Mouse (Mus musculus) v-Abl transformed pro-B cells (cell line): ENCODE results near the gene Rfx5.
"Not testable (repeated sequence)": the region's sequence is repeated elsewhere in the genome, so short reads cannot be mapped to it uniquely, and the experiment has no call there.

ENCODE experiments used
- in situ Hi-C, 2 experiments: fragments of 400-800 bp; cut with MboI; formaldehyde crosslinking; loops; one replicate each; pipeline ENCODE4 v1.15.1; 2025; ENCODE audit not compliant: unreplicated experiment in 2 of 2

The Rfx5 gene

DNA sequence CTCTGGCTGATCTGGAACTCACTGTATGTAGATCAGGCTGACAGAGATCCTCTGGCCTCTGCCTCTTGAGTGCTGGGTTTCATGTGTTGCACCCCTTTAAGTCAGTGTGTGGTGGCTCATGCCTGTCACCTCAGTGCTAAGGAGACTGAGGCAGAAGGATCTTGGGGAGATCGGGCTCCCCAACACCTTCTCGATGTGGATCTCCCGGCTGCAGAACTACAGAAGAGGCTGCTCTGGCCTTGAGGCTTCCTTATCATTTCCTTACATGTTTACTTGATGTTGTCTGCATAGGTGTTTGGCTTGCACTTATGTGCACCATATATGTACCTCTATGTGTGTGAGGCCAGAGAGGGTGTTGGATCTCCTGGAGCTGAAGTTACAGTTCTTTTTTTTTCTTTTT lies 19.3 kb upstream of the Rfx5 start:
- in situ Hi-C loops: not testable (repeated sequence)

DNA sequence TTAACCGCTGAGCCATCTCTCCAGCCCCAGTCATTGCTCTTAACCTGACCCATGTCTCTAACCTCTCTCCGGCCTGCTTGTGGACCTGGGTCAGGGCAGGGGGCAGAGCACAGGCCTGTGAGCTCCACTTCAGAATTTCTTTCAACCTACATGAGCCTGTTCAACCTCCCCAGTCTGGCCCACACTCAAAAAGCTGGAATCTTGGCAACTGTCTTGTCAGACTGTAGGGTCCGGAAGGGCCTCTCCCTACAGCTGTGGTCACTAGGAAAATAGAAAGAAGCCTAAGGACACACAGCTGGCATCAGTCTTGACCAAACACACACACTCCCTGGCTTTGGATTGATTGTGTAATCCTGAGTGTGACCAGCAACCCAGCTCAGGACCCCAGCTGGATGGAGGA lies 18.5 kb upstream of the Rfx5 start:
- in situ Hi-C loops: not testable (repeated sequence)

DNA sequence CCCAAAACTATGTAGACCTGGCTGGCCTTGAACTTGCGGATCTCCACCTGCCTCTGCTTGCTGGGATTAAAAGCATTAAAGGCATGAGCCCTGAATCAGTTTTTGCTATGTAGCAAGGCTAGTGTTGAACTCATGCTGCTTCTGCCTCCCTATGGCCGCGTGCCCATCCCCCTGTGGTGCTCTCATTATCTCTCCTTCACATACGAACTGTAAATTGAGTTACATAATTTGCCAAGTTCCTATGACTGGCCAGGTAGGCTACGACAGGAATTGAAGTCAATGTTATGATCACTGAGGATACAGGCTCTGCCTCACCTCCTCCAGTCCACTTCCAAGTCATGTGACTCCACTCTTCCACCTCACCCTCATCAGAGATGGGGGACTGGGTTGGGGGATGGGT lies 17.7 kb upstream of the Rfx5 start:
- in situ Hi-C loops: not testable (repeated sequence)

DNA sequence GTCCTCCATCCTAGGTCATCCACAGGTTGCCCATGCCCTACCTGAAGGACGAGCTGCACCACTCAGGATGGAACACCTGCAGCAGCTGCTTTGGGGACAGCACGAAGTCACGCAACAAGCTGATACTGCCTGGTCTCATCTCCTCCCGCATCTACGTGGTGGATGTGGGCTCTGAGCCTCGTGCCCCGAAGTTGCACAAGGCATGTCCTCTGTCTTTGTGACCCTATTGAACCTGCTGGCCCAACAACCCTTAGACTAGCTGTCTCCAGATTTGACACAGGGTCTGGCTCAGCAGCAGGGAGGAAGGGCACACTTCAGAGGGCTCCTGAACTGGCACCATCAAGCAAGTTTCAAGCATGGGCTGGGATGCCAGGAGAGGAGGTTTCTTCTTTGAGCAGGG lies 16.7 kb upstream of the Rfx5 start:
- in situ Hi-C loops: not testable (repeated sequence)

DNA sequence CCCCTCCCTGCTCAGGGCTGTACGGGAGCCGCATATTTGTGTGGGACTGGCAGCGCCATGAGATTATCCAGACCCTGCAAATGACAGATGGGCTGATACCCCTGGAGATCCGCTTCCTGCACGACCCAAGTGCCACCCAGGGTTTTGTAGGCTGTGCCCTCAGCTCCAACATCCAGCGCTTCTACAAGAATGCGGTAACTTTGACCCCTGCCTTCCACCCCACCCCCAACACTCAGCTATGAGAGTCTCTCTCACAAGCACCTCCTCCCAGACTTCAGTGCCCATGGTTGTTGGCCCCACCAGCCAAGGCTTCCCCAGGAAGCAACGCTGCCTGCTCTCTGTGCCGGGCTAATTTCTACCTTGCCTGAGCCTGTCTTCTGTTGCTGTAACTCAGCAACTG lies 13.8 kb upstream of the Rfx5 start:
- in situ Hi-C loops: loop anchor here in 1 of 2 experiments (5.0 kb wide), 1 partner anchor 38 kb away; no protein-coding TSS in a partner anchor

DNA sequence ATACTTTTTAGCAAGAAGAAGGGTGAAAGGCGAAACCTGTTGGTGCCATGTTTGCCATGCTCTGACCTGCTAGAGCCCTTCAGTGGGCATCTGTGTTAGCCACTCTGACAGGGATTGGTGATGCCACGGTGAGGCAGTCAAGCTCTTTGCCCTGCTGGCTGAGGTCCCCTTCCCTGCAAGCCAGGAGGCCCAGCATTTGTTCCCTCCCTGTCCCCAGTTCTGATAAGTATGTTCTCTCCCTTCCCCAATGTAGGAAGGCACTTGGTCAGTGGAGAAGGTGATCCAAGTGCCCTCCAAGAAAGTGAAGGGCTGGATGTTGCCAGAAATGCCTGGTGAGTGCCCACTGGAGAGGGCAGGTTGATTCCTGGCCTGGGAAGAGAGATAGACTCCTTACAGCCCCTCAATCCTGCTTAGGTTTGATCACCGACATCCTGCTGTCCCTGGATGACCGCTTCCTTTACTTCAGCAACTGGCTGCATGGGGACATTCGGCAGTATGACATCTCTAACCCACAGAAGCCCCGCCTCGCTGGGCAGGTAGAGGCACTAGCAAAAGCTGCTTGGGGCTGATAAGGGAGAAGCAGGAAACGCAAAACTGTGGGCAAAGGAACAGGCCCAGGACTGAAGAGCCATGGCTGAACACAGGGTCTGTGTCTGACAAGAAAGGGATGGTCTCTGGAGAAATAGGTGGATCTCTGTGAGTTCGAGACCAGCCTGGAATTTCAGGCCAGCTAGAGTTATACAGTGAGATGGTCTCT lies 11.5 kb upstream of the Rfx5 start:
- in situ Hi-C loops: loop anchor here in 1 of 2 experiments (5.0 kb wide), 1 partner anchor 40 kb away; no protein-coding TSS in a partner anchor

DNA sequence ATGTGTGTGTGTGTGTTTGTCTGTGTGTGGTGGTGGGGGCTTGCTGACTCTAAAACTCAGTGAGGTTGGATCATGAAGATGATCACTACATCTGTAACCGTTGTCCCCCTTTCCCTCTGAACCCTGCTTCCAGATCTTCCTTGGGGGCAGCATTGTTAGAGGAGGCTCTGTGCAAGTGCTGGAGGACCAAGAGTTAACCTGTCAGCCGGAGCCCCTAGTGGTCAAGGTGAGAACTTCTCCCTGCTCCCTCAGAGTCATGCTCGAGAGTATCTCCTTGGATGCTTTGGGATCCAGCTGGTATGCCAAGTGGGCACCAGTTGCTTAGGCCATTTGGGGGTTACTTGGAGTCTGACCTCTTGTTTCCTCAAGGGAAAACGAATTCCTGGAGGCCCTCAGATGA lies 10.2 kb upstream of the Rfx5 start:
- in situ Hi-C loops: loop anchor here in 1 of 2 experiments (5.0 kb wide), 1 partner anchor 41 kb away; no protein-coding TSS in a partner anchor

DNA sequence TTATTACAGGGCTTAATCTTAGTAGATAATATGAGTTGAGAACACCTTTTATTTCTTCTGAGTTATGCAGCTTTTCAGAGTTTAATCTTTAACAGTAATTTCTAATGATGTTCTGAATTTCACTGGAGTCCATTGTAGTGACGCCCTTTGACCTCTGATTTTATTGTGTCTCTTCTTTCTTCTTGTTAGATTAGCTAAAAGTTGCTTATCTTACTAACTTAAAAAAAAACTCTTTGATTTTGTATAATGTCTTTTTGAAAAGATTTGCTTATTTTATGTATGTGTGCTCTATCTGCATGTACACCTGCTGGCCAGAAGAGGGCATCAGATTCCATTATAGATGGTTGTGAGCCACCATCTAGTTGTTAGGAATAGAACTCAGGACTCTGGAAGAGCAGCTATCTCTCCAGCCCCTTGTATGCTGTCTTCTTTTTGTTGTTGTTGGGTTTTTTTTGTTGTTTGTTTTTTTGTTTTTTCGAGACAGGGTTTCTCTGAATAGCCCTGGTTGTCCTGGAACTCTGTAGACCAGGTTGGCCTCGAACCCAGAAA lies 5.7 kb upstream of the Rfx5 start:
- in situ Hi-C loops: no loop called here

DNA sequence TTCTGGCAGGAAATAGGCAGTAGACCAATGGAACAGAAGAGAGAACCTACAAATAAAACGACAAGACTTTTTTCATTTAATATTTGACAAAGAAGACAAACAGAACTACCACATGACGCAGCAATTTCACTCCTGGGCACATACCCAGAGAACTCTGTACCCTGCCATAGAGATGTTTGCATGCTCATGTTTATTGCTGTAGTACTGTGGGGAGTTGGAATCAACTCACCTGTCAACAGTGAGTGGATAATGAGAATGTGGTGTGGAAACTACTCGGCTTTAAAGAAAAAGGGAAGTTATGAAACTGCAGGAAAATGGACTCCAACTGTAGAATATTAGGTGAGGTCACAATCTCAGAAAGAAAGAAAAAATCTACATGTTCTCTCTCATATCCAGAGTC lies 4.2 kb upstream of the Rfx5 start:
- in situ Hi-C loops: loop anchor here in 1 of 2 experiments (5.0 kb wide), 1 partner anchor 48 kb away; no protein-coding TSS in a partner anchor

DNA sequence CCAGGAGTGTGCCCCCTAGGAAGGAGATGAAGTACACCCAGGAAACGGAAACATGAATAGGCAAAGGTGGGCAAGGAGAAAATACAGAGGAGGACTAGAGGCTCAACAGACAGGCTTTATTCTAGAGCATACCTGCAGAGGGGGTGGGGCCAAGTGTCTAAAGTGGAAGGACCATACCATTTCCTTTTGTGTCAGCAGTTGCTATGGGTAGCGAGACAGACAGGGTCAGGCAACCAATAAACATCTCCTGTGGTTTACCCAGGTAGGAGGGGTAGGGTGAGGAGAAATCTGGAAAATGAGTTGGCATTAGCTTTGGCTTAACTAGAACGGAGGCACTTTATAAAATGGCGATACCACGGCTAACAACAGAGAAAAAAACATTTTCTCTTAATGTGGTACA lies 1.1 kb upstream of the Rfx5 start:
- in situ Hi-C loops: loop anchor here in 1 of 2 experiments (5.0 kb wide), 1 partner anchor 44 kb away; no protein-coding TSS in a partner anchor

DNA sequence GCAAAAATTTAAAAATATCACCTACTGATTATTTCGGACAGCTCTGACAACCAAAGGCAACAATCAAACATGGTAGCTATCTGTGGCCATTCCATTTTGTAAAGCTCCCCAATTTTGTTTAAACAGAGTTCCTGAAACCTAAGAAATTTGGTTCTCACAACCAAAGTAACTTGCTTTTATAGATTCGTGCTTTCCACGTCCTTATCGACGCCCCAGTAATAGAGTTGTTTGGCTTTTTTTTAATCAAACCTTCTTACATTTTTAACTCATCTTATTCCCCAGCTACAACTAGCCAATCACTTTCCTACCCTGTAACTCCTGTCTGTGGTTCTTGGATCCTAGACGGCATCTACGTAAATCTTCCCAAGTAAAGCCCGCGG lies 501 bp upstream of the Rfx5 start:
- in situ Hi-C loops: loop anchor here in 1 of 2 experiments (5.0 kb wide), 1 partner anchor 44 kb away; no protein-coding TSS in a partner anchor

DNA sequence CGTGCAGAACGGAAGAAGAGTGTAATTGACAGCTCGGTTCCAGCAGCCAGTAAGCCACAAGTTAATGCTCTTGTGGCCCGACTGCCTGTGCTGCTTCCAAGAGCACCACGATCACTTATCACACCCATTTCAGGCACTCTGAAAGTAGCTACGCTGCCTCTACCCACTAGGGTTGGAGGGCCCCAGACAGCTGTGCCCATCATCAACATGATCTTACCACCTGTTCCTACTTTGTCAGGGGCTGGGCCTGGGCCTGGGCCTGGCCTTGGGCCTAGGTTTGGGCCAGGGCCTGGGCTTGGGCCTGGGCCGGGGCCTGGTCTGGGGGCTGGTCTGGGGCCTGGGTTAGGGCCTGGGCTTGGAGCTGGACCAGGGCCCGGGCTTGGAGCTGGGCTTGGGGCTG lies 4.4 kb downstream of the Rfx5 start:
- in situ Hi-C loops: loop anchor here in 1 of 2 experiments (5.0 kb wide), 1 partner anchor 39 kb away; no protein-coding TSS in a partner anchor

DNA sequence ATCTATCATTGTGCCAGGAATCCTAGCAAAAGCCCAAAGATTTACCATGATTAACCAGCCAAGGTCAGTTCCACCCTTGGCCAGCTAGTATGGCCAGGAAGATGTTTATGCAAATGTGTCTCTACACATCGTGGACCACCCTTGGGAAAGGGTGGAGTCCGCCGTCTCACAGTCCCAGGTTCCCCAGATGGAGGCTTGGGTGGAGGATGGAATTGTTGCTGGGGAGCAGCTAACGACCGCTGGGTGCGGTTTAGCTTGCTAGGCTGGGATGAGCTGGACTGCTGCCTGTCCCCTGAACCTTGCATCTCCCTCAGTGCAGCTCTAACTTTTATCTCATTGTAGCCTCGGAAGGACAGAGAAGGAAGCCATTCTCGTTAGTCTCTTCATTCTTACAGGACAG lies 6.0 kb downstream of the Rfx5 start:
- in situ Hi-C loops: loop anchor here in 1 of 2 experiments (5.0 kb wide), 1 partner anchor 37 kb away; no protein-coding TSS in a partner anchor

DNA sequence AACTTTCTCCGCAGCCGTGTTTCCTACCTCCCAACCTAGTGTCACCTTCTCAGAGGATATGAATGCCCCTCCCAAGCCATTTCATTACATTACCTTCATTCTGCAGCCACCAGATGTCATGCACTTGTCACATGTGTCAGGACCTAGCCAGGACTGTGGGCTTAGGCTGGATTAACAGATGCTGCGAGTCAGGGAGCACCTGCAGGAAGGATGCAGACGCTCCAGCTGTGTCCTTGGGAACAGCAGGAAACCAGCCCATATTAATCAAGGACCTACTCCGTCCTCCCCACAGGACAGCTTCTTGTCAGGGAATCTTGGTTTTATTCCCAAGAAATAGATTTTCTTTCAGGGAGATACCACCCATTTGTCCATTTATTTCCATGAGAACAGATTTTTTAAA lies 6.4 kb downstream of the Rfx5 start:
- in situ Hi-C loops: no loop called here

DNA sequence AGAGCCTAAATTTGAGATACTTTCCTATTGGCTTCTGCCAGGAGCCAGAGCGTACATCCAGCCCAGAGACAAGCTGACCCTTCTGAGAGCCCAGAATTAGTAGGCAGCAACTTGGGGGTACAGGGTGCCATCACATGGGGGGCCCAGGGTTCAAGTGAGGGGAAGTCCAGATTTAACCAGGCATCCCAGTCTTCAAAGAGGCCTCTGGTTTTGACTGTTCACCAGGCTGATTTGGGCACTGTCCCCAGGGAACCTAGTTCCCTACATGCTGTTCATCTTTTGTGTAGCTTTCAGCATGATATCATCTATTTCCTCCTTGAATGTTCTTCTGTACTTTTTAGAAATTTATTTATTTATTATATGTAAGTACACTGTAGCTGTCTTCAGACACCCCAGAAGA lies 11.1 kb downstream of the Rfx5 start:
- in situ Hi-C loops: no loop called here

DNA sequence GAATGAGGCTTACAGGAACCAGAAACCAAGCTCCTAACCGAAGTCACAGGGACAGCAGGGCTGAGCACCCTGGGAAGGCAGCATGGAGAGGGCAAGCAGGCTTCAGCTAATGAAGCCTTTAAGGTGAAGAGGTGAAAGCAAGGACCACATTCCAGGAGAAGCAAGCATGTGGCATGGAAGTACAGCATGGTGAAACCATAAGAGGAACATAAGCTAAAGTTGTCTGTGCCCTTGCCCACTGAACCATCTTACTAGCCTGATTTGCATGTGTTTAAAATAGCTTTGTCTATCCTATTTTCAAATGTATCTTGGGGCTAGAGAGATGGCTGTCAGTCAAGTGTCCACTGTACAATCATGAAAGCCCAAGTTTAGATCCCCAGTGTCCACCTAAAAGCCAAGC lies 12.0 kb downstream of the Rfx5 start:
- in situ Hi-C loops: no loop called here

DNA sequence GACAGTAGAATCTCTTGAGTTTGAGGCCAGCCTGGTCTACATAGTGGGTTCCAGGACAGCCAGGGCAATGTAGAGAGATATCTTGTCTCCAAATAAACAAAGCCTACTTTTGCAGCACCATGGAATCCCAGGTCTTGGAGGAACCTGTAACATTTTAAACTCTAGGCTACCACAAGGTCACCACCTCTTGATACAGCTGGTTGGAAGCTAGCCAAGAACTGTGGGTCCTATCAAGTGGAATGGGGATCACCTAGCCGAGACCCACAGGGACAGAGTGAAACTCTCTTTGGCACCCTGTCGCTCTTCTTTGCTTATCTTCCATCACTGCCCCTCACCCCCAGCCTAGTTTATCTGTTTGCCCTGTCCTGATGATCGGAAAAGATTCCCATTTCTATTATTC lies 18.7 kb downstream of the Rfx5 start:
- in situ Hi-C loops: no loop called here

DNA sequence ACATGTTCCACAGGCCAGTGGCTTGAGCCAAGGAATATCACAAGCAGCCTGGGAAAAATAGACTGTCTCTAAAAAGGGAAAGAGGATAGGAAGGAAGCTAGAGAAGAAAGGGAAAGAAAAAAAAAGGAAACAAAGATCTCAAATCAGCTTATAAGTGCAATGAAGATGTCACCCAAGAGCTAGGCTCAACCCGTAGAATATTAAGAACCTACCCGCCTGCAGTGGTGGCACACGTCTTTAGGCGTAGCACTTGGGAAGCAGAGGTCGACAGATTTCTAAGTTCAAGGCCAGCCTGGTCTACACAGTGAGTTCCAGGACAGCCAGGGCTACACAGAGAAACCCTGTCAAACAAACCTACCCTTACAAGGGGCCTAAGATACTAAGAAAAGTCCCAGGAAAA lies 19.7 kb downstream of the Rfx5 start:
- in situ Hi-C loops: no loop called here

DNA sequence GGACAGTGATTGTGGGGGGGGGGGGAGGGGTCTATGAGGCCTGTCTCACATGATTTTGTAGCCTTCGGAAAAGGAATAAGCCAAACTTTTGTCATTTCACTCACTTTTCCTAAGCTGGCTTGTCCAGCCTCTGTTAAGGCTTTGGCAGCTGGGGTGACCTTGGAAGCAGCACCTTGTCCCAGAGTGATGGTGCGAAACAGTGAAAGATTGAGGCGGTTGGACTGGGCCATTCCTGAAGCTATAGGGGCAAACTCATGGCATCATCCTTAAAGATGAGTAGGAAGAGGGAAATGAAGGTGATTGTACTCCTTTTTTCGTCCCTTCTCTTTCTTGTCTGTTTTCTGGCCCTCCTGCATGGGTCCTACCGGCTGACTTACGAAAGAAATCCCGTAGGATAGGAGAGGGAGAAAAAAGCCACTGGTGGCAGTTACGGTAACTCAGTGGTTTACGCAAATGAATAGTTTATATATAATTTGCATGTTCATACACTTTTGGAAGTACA lies 20.2 kb downstream of the Rfx5 start:
- in situ Hi-C loops: no loop called here

DNA sequence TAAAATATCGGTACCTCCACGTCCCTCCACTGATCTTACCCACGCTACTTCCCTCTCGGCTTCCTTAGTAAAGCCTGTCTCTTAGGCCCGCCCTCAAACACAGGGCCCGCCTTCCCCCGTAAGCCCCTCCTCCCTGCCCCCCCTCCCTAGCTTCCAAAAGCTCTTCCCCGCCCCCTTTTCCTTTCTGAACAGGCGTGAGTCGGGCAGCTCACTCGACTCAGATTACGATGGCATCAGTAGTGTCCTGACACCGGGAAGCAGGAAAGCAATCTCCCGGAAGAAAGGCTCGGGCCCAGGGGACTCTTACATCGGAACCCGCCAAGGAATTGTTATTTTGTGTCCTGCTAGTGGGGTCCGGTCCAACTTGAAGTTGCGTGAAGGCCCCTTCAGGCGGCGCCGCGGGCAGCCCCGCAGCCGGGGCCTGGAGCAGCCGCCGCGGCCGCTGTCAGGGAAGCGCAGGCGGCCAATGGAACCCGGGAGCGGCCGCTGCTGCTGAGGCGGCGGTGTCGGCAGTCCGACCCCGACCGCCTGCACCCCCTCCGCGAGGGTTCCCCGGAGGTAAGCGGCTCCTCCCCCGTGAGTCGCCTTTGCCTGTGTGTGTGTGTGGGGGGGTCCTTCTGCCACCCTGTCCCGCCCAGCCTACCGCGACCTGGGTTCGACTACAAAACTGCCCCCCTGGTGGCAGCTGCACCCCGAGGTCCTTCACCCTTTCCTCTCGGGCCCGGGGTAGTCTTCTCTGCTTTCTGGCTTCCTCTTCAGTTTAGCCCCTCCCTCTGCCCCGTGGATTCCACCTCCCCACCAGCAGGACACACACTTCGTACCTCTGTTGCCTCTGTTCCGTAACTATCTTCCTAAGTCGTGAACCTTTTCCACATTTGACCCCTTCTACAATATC lies 20.9 kb downstream of the Rfx5 start, which contains the start of gene Pi4kb:
Gene Pi4kb, plus strand, starts transcription at position 204 of the 895 bp plus-strand sequence.
- in situ Hi-C loops: no loop called here

DNA sequence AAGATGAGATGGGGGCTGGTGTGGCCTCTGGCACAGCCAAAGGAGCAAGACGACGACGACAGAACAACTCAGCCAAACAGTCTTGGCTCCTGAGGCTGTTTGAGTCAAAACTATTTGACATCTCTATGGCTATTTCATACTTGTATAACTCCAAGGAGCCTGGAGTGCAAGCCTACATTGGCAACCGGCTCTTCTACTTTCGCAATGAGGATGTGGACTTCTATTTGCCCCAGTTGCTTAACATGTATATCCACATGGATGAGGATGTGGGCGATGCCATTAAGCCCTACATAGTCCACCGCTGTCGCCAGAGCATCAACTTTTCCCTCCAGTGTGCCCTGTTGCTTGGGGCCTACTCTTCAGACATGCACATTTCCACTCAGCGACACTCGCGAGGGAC lies 30.4 kb downstream of the Rfx5 start:
- in situ Hi-C loops: loop anchor here in 1 of 2 experiments (10.0 kb wide), 1 partner anchor 80 kb away; no protein-coding TSS in a partner anchor
